Mouse (Mus musculus): ENCODE measurements around the gene Matk.
A peak's percentile ranks its signal among the peaks of the same experiment; 100 is the strongest.
"Not testable (repeated sequence)": the region's sequence is repeated elsewhere in the genome, so short reads cannot be mapped to it uniquely, and the experiment has no call there.

The Matk gene

DNA sequence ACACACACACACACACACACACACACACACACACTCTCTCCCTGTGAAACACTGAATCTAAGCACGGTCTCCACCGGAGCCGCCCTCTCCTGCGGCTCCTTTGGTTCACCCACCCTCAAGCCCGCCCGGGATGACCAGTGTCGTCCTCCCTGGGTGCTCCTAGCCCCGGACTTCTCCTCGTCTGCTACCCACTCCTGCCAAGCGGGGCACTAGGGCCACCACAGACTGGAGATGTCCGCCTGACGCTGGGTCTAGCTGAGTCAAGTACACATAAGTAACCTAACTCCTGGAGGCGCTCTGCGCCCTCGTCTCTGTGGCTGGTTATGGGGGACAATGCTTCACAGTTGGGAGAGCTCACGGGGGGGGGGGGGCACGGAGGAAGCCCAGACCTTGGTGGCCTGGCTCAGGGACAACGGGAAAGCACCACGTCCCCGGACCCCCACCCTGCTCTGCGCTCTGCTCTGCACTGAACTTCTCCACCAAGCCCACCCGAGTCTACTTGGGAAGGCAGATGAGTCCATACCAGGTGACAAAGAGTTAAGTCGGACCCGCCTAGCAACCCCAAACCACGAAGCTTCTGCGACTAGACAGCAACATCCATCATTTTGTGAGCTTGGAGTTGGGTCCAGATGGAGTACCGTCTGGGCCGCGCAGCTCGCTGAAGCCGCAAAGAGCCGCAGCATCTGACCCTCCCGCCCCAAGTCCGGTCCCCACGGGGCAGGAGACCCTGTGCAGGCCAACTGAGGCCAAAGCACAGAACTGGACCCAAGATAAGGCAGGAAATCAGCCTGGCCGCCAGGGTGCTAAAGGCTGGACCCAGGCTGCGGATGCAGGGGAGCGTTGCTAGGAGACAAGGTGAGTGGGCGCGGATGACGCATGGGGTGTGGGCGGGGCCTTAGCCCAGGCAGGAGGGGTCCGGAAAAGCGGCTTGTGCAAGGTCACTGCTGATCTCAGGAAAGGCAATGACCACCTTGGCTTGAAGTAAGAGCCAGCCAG lies at the start of gene Matk:
Gene Matk, plus strand, starts transcription at position 512 of the 996 bp plus-strand sequence.
- peak; percentile 60 for DNase-seq

DNA sequence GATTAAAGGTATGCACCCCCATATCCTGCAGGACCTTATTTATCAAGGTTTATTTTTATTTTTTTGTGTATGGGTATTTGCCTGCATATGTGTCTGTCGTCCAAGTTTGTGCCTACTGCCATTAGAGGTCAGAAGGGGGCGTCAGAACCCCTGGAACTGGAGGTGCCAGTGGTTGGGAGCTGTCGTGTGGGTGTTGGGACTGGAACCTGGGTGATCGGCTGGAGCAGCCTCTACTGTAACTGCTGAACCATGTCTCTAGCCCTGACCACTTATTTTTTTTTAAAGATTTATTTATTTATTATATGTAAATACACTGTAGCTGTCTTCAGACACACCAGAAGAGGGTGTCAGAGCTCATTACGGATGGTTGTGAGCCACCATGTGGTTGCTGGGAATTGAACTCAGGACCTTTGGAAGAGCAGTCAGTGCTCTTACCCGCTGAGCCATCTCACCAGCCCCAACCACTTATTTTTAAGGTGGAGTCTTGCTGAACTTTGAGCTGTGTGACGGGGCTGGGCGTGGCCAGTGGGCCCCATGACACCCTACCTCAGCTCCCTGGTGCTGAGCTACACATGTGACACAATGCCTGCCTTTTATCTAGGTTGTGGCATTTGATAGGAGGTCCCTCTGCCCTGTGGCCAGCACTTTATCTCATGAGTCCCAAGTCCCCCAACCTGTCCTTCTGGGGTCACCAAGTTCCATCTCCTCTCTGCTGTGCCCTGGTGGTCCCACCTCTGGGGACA lies 49.6 kb upstream of the Matk start:
- DNase-seq: no peak

GRCm38 (mm10) chr10:81204137-81204536 lies 48.6 kb upstream of the Matk start:
- no peak for DNase-seq

DNA sequence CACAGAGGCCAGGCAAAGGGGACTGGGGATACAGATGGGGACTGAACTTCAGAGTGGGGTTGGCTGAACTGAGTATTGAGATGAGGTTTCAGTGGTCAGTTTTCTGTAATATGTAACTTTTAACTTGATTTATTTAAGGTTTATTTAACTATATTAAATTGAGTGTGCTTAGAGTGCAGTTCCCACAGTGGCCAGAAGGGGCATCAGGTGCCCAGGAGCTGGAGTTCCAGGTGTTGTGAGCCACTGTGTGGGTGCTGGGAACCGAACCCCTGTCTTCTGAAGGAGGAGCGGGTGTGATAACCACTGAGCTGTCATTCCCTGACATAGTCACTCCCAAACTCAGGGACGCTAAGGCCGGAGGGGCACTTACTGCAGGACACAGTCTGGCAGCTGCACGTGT lies 42.6 kb upstream of the Matk start:
- no peak for DNase-seq

GRCm38 (mm10) chr10:81216260-81216659 lies 36.5 kb upstream of the Matk start:
- no peak for DNase-seq

DNA sequence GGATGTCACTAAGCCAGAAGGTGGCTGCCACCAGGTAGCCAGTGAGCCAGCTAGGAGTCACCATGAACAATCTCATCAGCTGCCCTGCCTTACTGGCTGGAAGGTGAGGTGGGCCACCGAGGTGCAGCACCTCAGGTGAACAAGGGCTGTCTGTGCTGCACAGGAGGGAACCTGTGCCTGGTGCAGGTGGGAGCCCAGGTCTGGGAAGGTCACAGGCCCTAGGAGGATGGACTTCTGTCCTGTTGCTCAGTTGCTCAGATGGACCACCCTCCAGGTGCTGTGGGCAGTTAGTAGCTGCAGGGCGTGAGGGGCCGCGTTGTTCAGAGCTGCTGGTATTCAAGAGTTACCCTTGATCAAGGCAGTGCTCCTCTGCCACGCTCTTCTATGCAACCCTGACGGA lies 35.9 kb upstream of the Matk start:
- no peak for DNase-seq

GRCm38 (mm10) chr10:81217267-81217666 lies 35.5 kb upstream of the Matk start:
- DNase-seq: not testable (repeated sequence)

GRCm38 (mm10) chr10:81217964-81218363 lies 34.8 kb upstream of the Matk start:
- peak; percentile 64 for DNase-seq

- no peak for DNase-seq
Measured at GRCm38 (mm10) chr10:81221402-81222015, 31.2 kb upstream of the Matk start.

GRCm38 (mm10) chr10:81223731-81224130 lies 29.0 kb upstream of the Matk start:
- not testable (repeated sequence) for DNase-seq

DNA sequence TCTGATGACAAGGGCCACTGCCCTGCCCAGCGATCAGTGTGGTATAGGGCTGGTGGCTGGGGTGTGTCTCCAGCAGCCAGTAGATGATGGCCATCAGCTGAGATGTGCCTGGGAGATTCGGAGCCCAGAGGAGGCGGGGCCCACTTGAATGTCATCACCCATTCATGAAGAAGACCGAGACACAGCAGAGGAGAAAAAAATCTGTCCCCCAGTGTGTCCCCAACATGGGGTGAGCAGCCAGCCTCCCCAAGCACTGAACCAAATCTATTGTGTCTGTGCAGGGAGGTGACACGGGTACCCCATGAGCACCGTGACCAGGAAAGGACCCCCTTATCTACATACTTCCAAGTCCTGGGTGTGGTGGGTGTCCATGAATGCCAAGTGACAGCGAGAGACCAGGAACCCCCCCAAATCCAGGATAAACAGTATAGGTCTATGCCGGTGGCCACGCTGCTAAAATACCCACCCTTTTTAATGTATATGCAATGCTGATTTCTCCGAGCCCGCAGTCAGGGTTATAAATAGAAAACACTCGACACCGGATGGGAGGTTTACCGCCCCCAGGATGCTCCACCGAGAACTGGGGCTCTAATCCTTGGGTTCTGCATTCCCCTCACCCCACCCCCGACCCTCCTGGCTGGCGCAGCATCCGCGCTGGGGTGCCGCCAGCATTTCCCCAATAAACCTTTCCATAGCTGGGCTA lies 22.8 kb upstream of the Matk start:
- DNase-seq: no peak

- DNase-seq: peak; percentile 80
Measured at GRCm38 (mm10) chr10:81230438-81231332, 22.1 kb upstream of the Matk start, which contains the start of gene Atcay. TSS of gene Atcay (minus strand) at chr10:81230833.

GRCm38 (mm10) chr10:81231436-81231835 lies 21.3 kb upstream of the Matk start:
- no peak for DNase-seq

- peak; percentile 96 for DNase-seq
Measured at GRCm38 (mm10) chr10:81232580-81233225, 20.0 kb upstream of the Matk start, which contains the start of gene Zfr2. TSS of gene Zfr2 (plus strand) at chr10:81233155.

DNA sequence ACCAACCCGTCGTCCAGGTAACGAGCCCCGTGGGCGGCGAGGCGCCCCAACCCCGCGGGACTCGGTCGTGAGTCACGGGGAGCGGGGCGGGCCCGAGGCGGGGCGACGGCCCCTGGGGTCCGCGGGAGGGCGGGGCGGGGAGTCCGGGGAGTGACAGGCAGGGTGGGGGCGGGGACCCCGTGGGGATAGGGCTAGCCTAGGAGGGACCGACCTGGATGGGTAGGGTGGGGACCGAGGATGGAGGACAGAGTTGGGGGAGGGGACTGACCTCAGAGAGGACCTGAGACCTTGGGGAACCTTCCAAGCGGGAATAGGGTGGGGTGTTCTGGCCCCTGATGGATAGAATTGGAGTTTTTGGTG lies 19.5 kb upstream of the Matk start:
- DNase-seq: no peak

- no peak for DNase-seq
Measured at GRCm38 (mm10) chr10:81234206-81234605, 18.5 kb upstream of the Matk start.

GRCm38 (mm10) chr10:81236471-81237268 lies 16.1 kb upstream of the Matk start:
- no peak for DNase-seq

DNA sequence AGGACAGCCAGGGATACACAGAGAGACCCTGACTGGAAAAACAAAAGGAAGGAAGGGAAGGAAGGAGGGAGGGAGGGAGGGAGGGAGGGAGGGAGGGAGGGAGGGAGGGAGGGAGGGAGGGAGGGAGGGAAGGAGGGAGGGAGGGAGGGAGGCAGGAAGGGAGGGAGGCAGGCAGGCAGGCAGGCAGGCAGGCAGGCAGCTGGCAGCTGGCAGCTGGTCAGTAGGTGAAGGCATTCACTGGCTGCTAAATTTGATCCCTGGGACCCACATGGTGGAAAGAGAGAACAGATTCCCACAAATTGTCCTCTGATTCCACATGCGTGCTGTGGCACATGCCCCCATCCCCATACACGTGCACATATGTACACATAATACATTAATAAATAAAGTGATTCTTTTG lies 14.1 kb upstream of the Matk start:
- no peak for DNase-seq

- no peak for DNase-seq
Measured at GRCm38 (mm10) chr10:81240876-81241275, 11.9 kb upstream of the Matk start.

DNA sequence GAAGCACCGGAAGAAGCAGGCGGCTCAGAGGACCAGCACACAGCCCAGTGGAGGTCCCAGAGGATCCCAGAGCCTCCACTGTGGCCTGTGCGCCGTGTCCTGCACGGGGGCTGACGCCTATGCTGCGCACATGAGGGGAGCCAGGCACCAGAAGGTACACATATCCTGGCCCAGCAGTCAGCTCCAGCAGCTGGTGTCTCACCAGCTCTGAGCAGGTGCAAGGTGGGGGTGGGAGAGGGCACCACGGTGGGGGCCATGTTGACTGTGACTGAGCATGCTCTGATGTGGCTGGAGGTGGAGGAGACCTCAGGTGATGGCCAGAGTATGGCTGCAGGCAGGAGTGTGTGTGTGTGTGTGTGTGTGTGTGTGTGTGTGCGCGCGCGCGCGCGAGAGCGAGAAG lies 10.7 kb upstream of the Matk start:
- DNase-seq: no peak

All from cerebellum, adult 11 months (tissue).